ENCODE assay signal across 8 mouse cellular contexts in the genomic region with DNA sequence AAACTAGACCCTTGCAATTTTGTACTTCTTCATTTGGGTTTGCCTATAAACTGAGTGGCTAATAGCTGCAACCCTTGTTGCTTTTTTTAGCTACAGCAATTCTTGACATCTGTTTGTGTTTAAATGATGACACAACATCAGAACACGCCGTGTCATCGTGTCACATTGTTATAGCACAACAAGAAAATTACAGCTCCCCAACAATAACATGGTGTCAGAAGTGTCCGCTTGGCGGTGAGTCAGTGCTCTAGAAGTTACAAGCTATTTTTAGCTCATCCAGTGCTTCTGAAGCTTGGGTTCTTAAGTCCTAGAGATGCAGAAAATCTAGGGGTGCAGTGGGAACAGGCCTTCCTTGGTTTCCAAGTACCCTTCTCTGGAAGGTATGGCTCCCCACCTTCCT. TPM values are rescaled to one million over a fixed set of nuclear protein-coding genes. Genes with fewer than 3 reads are reported as not detected.
DNase-seq lines count a peak whose midpoint lies in the region; ATAC-seq and TF ChIP-seq lines count a peak whose summit lies in the region.

No protein-coding gene starts in this region.

- peaks cover 3% of the 10 kb centered on the region; the same call in 1 of the 2 replicates for H3K79me2 ChIP-seq in liver, adult 2 months (ENCODE audit: control insufficient read depth, insufficient read depth, low read length)

- H3K27ac ChIP-seq in liver, adult 2 months (replicated peaks; ENCODE audit: insufficient read depth, low read depth, low read length): peak overlapping the region; percentile 30; the same call in 1 of the 2 replicates
- peak overlapping the region; percentile 69 for H3K27ac ChIP-seq in lung, embryonic 16.5 days (ENCODE audit: low read length)
- peak overlapping the region; percentile 68 for H3K27ac ChIP-seq in small intestine, adult 2 months (ENCODE audit: insufficient read depth, low read depth, low read length)

- H3K4me1 ChIP-seq in liver, adult 2 months (ENCODE audit: control insufficient read depth, insufficient read depth, low read length): peaks cover 5% of the 10 kb centered on the region; the same call in 1 of the 2 replicates
- H3K4me1 ChIP-seq in lung, embryonic 16.5 days (replicated peaks; ENCODE audit: control insufficient read depth, insufficient read depth, low read length): peaks cover 13% of the 10 kb centered on the region
- H3K4me1 ChIP-seq in small intestine, adult 2 months (ENCODE audit: control insufficient read depth, insufficient read depth, insufficient read length, low read length): 0 out of 2 replicates have a peak, but pooled peaks cover 2% of the 10 kb centered on the region

- intact Hi-C loops in heart, postnatal 10 days (cut with DNase I): loop anchor here (2.0 kb wide), 1 partner anchor 47 kb away; no protein-coding TSS in a partner anchor

- peaks cover 15% of the 10 kb centered on the region for H3K36me3 ChIP-seq in liver, adult 2 months (ENCODE audit: control insufficient read depth, insufficient read depth, low read length)
- H3K36me3 ChIP-seq in lung, embryonic 16.5 days (ENCODE audit: control insufficient read depth, insufficient read depth, low read length): no peaks in the 10 kb centered on the region
- H3K36me3 ChIP-seq in small intestine, adult 2 months (ENCODE audit: control insufficient read depth, insufficient read depth, low read length): no peaks in the 10 kb centered on the region

- H3K4me3 ChIP-seq in liver, adult 2 months (ENCODE audit: insufficient read depth, low read depth, low read length): no peak overlapping the region
- peak overlapping the region; percentile 86 for H3K4me3 ChIP-seq in lung, embryonic 16.5 days (ENCODE audit: low read length)
- H3K4me3 ChIP-seq in small intestine, adult 2 months (ENCODE audit: low read depth, low read length): peak overlapping the region; percentile 72

- no peak for ATAC-seq in lung, embryonic 16.5 days (ENCODE audit: low read depth)

- H3K27me3 ChIP-seq in liver, adult 2 months (ENCODE audit: control insufficient read depth, insufficient read depth, low read length): no peaks in the 10 kb centered on the region
- H3K27me3 ChIP-seq in lung, embryonic 16.5 days (ENCODE audit: control insufficient read depth, insufficient read depth, low read depth, low read length): no peaks in the 10 kb centered on the region
- no peaks in the 10 kb centered on the region for H3K27me3 ChIP-seq in small intestine, adult 2 months (ENCODE audit: control insufficient read depth, insufficient read depth, low read length)

- no peak overlapping the region for H3K9ac ChIP-seq in liver, adult 2 months (ENCODE audit: low read depth, low read length)
- H3K9ac ChIP-seq in lung, embryonic 16.5 days (ENCODE audit: low read length): peak overlapping the region; percentile 84

- no peak for DNase-seq in liver, adult 2 months (ENCODE audit: extremely low read depth, low read depth, low spot score)
- no peak for DNase-seq in liver
- peak; percentile 88 for DNase-seq in brain, adult 2 months (ENCODE audit: low read depth, low spot score)
- DNase-seq in heart, postnatal 10 days: peak; percentile 49 to 55
- DNase-seq in urinary bladder, adult 2 months (ENCODE audit: low spot score): no peak
- no peak for DNase-seq in spleen, postnatal 14 days (ENCODE audit: low spot score in 2 of 2)

- no peak for TF ChIP-seq CTCF in liver, adult 2 months (IDR thresholded peaks at IDR 0.05; ENCODE audit: low read depth, low read length)
- TF ChIP-seq CTCF in small intestine, adult 2 months (IDR thresholded peaks at IDR 0.05; ENCODE audit: extremely low read depth, insufficient read length, insufficient replicate concordance, low read depth, low read length): no peak

- H3K9me3 ChIP-seq in lung, embryonic 16.5 days (ENCODE audit: control insufficient read depth, low read length): no peaks in the 10 kb centered on the region

- WGBS in liver, adult 2 months: 47% methylated on average over 5 of the region's 5 CpGs
- 36% methylated on average over 5 of the region's 5 CpGs for WGBS in lung, embryonic 16.5 days
- WGBS in small intestine, adult 2 months: 45% methylated on average over 5 of the region's 5 CpGs

- H3K4me2 ChIP-seq in lung, embryonic 16.5 days (ENCODE audit: low read depth, low read length): peak overlapping the region; percentile 75

- no peak for TF ChIP-seq POLR2A in liver, adult 2 months (IDR thresholded peaks at IDR 0.05; ENCODE audit: extremely low read depth, insufficient read depth, low read length)
- no peak for TF ChIP-seq POLR2A in small intestine, adult 2 months (IDR thresholded peaks at IDR 0.05; ENCODE audit: low read depth, low read length)

RNA-seq across cellular contexts. Expression of gene Fam214a, which starts 0.6 kb away (rescaled TPM):
- 67.5 and 116 TPM in 2 replicates for total RNA-seq in liver, adult 2 months (2014; rRNA removed)
- polyA plus RNA-seq in liver, adult 2 months (2012; rRNA removed): 14.5 and 23.1 TPM in 2 replicates
- total RNA-seq in heart, postnatal 10 days (2021): 10 to 100 TPM; 25.9 to 26.5 TPM
- polyA plus RNA-seq in lung, embryonic 16.5 days (2015; fragmentation: Nextera tagmentation; extraction: Ambion mirVana): 11.5 and 12.1 TPM in 2 replicates
- polyA plus RNA-seq in small intestine, adult 2 months (2012; rRNA removed): 1.0 and 2.9 TPM in 2 replicates
- polyA plus RNA-seq in urinary bladder, adult 2 months (2012; rRNA removed): 19.4 and 25.6 TPM in 2 replicates

Comparison
In these comparisons a context has a peak if more than half of its experiments do, and no peak if none do; other contexts are left out.
1. DNase-seq: peak in brain, adult 2 months (single experiment) and heart, postnatal 10 days (2 of 2); none in liver, adult 2 months (single experiment), liver (single experiment), urinary bladder, adult 2 months (single experiment) and spleen, postnatal 14 days (0 of 2).
2. Peak in every context shown above with its lines, with median percentiles within 50 percentile points of each other: H3K27ac ChIP-seq.